Mouse (Mus musculus): ENCODE measurements around the gene Csdc2.

The Csdc2 gene

GRCm38 (mm10) chr15:81989371-81990062 is 53.0 kb downstream of the Csdc2 start:
- DNase-seq (ENCODE audit: inconsistent age in 2 of 2, low spot score in 1 of 2), result peak; percentile 89 to 98

- DNase-seq (ENCODE audit: inconsistent age in 2 of 2, low spot score in 1 of 2), result peak in 1 of 2 experiments; percentile 73
These were observed 54.0 kb downstream of the Csdc2 start for GRCm38 (mm10) chr15:81990549-81990948.

- peak in 1 of 2 experiments; percentile 53 for DNase-seq (ENCODE audit: inconsistent age in 2 of 2, low spot score in 1 of 2)
These were observed 57.4 kb downstream of the Csdc2 start for GRCm38 (mm10) chr15:81993992-81994391.

Measured in adrenal gland, adult (tissue).